Mouse (Mus musculus) small intestine, adult 2 months (tissue): Measurements from ENCODE around the gene Ercc1.

Experiments
- CTCF ChIP-seq: fragments of 200-500 bp; IDR thresholded peaks from 2 replicates; pipeline ENCODE4 v1.5.1; 2012; ENCODE audit warnings: low read depth, mild to moderate bottlenecking, control low read depth, inconsistent platforms, low read length, moderate library complexity, mixed read lengths; ENCODE audit not compliant: insufficient replicate concordance, insufficient read length; ENCODE audit errors: extremely low read depth
- POLR2A ChIP-seq: fragments of 200-500 bp; IDR thresholded peaks from 2 replicates; pipeline ENCODE4 v1.6.1; 2012; ENCODE audit warnings: low read depth, mild to moderate bottlenecking, control low read depth, inconsistent platforms, low read length, moderate library complexity

- TF ChIP-seq POLR2A (peak; percentile 19; the same call in 1 of the 2 replicates), CTCF (no peak)
These were observed 37.0 kb downstream of the Ercc1 start, which contains the start of gene Ercc2 for GRCm38 (mm10) chr7:19381377-19382165.
